In genomic region chr10:128090651-128091563, GRCm38 (mm10) we compare ENCODE assay signal across 8 mouse cellular contexts. TPM values are rescaled to one million over a fixed set of nuclear protein-coding genes. Genes with fewer than 3 reads are reported as not detected.
DNase-seq lines count a peak whose midpoint lies in the region; ATAC-seq lines count a peak whose summit lies in the region.

No protein-coding gene starts in this region.

- H3K4me1 ChIP-seq in hindbrain, embryonic 16.5 days (ENCODE audit: control insufficient read depth, insufficient read depth, low read depth, low read length): peaks cover 29% of the 10 kb centered on the region

- peak; percentile 95 for DNase-seq in ZHBTc4 (ENCODE audit: low read depth, low spot score)
- DNase-seq in gastrocnemius, adult 18-20 months (ENCODE audit: low spot score): peak; percentile 95
- DNase-seq in left cerebral cortex, adult 18-20 months (ENCODE audit: low spot score in 2 of 2): peak; percentile 84 to 86
- DNase-seq in retina, postnatal 7 days (ENCODE audit: low read depth, low spot score): peak; percentile 85
- DNase-seq in urinary bladder, adult 18-20 months (ENCODE audit: low spot score in 2 of 2): peak; percentile 70 to 75

- no peak overlapping the region for H3K9ac ChIP-seq in hindbrain, embryonic 16.5 days (ENCODE audit: low read depth, low read length)

- no peaks in the 10 kb centered on the region for H3K9me3 ChIP-seq in hindbrain, embryonic 16.5 days (ENCODE audit: control insufficient read depth, low read length)

- peaks cover 42% of the 10 kb centered on the region for H3K79me2 ChIP-seq in macrophage (ENCODE audit: inconsistent target)

- H3K4me2 ChIP-seq in hindbrain, embryonic 16.5 days (ENCODE audit: low read length): peak overlapping the region; percentile 92

- peaks cover 31% of the 10 kb centered on the region for H3K36me3 ChIP-seq in hindbrain, embryonic 16.5 days (ENCODE audit: control insufficient read depth, insufficient read depth, low read length)
- peaks cover 40% of the 10 kb centered on the region for H3K36me3 ChIP-seq in macrophage (ENCODE audit: inconsistent target)

- H3K27me3 ChIP-seq in hindbrain, embryonic 16.5 days (replicated peaks; ENCODE audit: control insufficient read depth, insufficient read depth, low read length): no peaks in the 10 kb centered on the region

- peak overlapping the region; percentile 79 for H3K4me3 ChIP-seq in hindbrain, embryonic 16.5 days (ENCODE audit: low read length)
- H3K4me3 ChIP-seq in macrophage (ENCODE audit: inconsistent target): peak overlapping the region; percentile 88

- H3K27ac ChIP-seq in hindbrain, embryonic 16.5 days (ENCODE audit: low read depth, low read length): no peak overlapping the region; the same call in 1 of the 2 replicates
- peak overlapping the region; percentile 89 for H3K27ac ChIP-seq in macrophage

- ATAC-seq in common myeloid progenitor, adult 5-6 weeks (replicated peaks; ENCODE audit: low read depth, poor library complexity, severe bottlenecking): peak; percentile 46
- ATAC-seq in hindbrain, embryonic 16.5 days: peak; percentile 32

- 7% methylated on average over 14 of the region's 14 CpGs for whole genome bisulfite sequencing in hindbrain, embryonic 16.5 days
- WGBS in macrophage (ENCODE audit: missing documents): 2% methylated on average over 14 of the region's 14 CpGs

RNA-seq across cellular contexts. Expression of gene Baz2a, which starts 0.5 kb away (rescaled TPM):
- total RNA-seq in common myeloid progenitor, adult 5-6 weeks (2017): 14.4 and 23.1 TPM in 2 replicates
- 10 to 100 TPM; 12.4 to 13.9 TPM for total RNA-seq in gastrocnemius, adult 18-20 months (2021)
- polyA plus RNA-seq in hindbrain, embryonic 16.5 days (2015; fragmentation: Nextera tagmentation; extraction: Ambion mirVana): 6.9 and 7.3 TPM in 2 replicates
- total RNA-seq in left cerebral cortex, adult 18-20 months (2021): 10 to 100 TPM; 40.3 to 40.4 TPM
- 100 to 1,000 TPM in 21 of 26 experiments, 10 to 100 TPM in 5; 64.2 to 241 (median 179) TPM for total RNA-seq in macrophage (2018; cell fraction: chromatin; rRNA removed)
- 10 to 100 TPM; 23.9 to 57.1 (median 44.1) TPM for total RNA-seq in macrophage (2018; cell fraction: cytosol; rRNA removed)
- total RNA-seq in macrophage (2018; cell fraction: nucleus; rRNA removed): 100 to 1,000 TPM in 15 of 26 experiments, 10 to 100 TPM in 11; 54.2 to 152 (median 102) TPM
- polyA plus RNA-seq in macrophage (2018): 20.2 to 33.8 TPM (median 31.2 TPM) in 3 replicates

RNA-seq across cellular contexts. Expression of gene Atp5b, which starts 7.8 kb away (rescaled TPM):
- 2,255 and 2,427 TPM in 2 replicates for total RNA-seq in common myeloid progenitor, adult 5-6 weeks (2017)
- total RNA-seq in gastrocnemius, adult 18-20 months (2021): 1,000 to 10,000 TPM; 3,383 to 3,450 TPM
- 2,423 and 2,704 TPM in 2 replicates for polyA plus RNA-seq in hindbrain, embryonic 16.5 days (2015; fragmentation: Nextera tagmentation; extraction: Ambion mirVana)
- 1,000 to 10,000 TPM; 1,718 to 1,797 TPM for total RNA-seq in left cerebral cortex, adult 18-20 months (2021)
- total RNA-seq in macrophage (2018; cell fraction: chromatin; rRNA removed): 100 to 1,000 TPM; 115 to 422 (median 284) TPM
- 100 to 1,000 TPM; 573 to 964 (median 692) TPM for total RNA-seq in macrophage (2018; cell fraction: cytosol; rRNA removed)
- 100 to 1,000 TPM; 137 to 411 (median 296) TPM for total RNA-seq in macrophage (2018; cell fraction: nucleus; rRNA removed)
- 455 to 1,015 TPM (median 549 TPM) in 3 replicates for polyA plus RNA-seq in macrophage (2018)

RNA-seq across cellular contexts. Expression of gene Ptges3, which starts 32.2 kb away (rescaled TPM):
- 326 and 357 TPM in 2 replicates for total RNA-seq in common myeloid progenitor, adult 5-6 weeks (2017)
- 10 to 100 TPM; 72.1 to 87.9 TPM for total RNA-seq in gastrocnemius, adult 18-20 months (2021)
- 359 and 361 TPM in 2 replicates for polyA plus RNA-seq in hindbrain, embryonic 16.5 days (2015; fragmentation: Nextera tagmentation; extraction: Ambion mirVana)
- total RNA-seq in left cerebral cortex, adult 18-20 months (2021): 100 to 1,000 TPM; 137 to 142 TPM
- 10 to 100 TPM; 20.4 to 59.5 (median 32.0) TPM for total RNA-seq in macrophage (2018; cell fraction: chromatin; rRNA removed)
- 100 to 1,000 TPM; 104 to 143 (median 120) TPM for total RNA-seq in macrophage (2018; cell fraction: cytosol; rRNA removed)
- total RNA-seq in macrophage (2018; cell fraction: nucleus; rRNA removed): 10 to 100 TPM; 32.1 to 91.0 (median 51.0) TPM
- polyA plus RNA-seq in macrophage (2018): 66.7 to 167 TPM (median 80.1 TPM) in 3 replicates

RNA-seq across cellular contexts. Expression of gene Naca, which starts 55.5 kb away (rescaled TPM):
- total RNA-seq in common myeloid progenitor, adult 5-6 weeks (2017): 2,465 and 2,478 TPM in 2 replicates
- 100 to 1,000 TPM; 382 to 392 TPM for total RNA-seq in gastrocnemius, adult 18-20 months (2021)
- polyA plus RNA-seq in hindbrain, embryonic 16.5 days (2015; fragmentation: Nextera tagmentation; extraction: Ambion mirVana): 426 and 444 TPM in 2 replicates
- 100 to 1,000 TPM; 337 to 359 TPM for total RNA-seq in left cerebral cortex, adult 18-20 months (2021)
- 100 to 1,000 TPM in 1 of 26 experiments, 10 to 100 TPM in 25; 30.8 to 141 (median 53.1) TPM for total RNA-seq in macrophage (2018; cell fraction: chromatin; rRNA removed)
- total RNA-seq in macrophage (2018; cell fraction: cytosol; rRNA removed): 100 to 1,000 TPM; 284 to 845 (median 449) TPM
- 100 to 1,000 TPM in 5 of 26 experiments, 10 to 100 TPM in 21; 51.7 to 128 (median 91.8) TPM for total RNA-seq in macrophage (2018; cell fraction: nucleus; rRNA removed)
- 676 to 712 TPM (median 694 TPM) in 3 replicates for polyA plus RNA-seq in macrophage (2018)
